Mouse (Mus musculus) left cerebral cortex, postnatal 10 days (tissue): Measurements from ENCODE around the gene H2al3. TPM values are rescaled to one million over a fixed set of nuclear protein-coding genes. Genes with fewer than 3 reads are reported as not detected.

ENCODE experiments used
- DNase-seq, 2 experiments: peaks; one replicate each; pipeline ENCODE4 v3.0.0; 2021 to 2022; ENCODE audit warnings: low spot score in 2 of 2, mixed read lengths in 1 of 2; ENCODE audit errors: extremely low spot score in 1 of 2
- intact Hi-C: fragments of 180-260 bp; cut with DNase I; formaldehyde crosslinking; loops from one replicate; pipeline ENCODE4 v1.15.1; 2025
- total RNA-seq, 2 experiments: library from RNA; stranded (reverse); gene quantifications; 2 replicates each; pipeline ENCODE4 v1.2.3; 2021

H2al3 gene
- total RNA-seq: not detected

GRCm38 (mm10) chrX:9849403-9849802 lies at the start of gene H2al3:
TSS of gene H2al3 (plus strand) at chrX:9849703.
- intact Hi-C loops: no loop called here
- DNase-seq: no peak

DNA sequence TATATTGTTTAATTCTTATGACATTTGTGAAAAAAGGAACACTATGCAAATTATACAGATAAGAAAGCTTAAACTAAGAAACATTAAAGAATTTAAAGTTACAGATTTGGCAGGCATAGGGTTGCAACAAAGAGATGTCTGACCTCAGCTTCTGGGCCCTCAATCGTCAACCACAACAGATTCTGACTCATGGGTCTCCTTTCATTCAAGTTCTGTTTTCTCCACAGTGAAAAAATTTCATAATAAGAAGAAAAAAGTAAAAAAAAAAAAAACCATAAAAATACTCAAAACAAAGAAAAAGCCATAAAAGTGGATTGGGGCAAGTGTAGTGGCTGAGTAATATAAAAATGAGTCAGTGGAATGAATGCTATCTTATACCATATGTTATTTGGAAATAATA lies 39.4 kb upstream of the H2al3 start:
- no peak for DNase-seq
- intact Hi-C loops: no loop called here

DNA sequence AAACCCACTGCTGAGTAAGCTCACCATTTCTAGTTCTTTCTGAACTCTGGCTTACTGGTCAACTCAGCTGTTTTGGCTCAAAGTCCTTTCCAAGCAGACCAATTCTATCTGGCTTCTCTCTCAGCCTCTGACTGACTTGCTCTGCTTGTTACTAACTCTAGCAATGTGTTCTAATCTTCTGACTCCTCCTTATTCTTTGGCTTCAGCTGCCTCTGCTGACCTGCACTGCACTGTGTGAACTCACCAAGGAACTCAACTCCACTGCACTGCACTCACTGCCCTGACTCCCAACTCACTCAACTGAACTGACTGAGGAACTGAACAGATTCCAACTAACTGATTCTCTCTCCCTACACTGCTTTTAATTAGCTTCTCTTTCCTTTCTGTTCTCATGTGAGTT lies 37.0 kb upstream of the H2al3 start:
- intact Hi-C loops: no loop called here
- no peak for DNase-seq

- intact Hi-C loops: no loop called here
- DNase-seq: no peak
Observed at GRCm38 (mm10) chrX:9834779-9835178, 14.7 kb upstream of the H2al3 start.

DNA sequence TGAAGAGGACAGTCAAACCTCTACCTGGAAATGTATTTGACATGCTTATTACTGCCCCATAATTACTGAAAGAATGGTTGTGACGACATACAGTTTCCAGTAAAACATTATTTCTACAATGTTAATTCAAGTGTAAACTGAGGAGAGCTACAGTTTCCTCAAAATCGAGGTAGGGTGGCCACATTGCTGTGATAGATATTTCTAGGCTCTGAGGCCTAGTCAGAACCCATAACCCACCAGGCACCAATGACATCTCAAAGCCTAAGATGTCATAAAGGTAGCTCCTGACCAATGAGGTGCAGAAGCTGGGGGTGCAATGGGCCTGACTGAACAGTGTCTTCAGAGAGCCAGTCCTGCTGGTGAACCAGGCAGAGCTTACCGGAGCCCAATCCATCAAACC lies 2.9 kb upstream of the H2al3 start, which contains the start of gene Hypm:
Gene Hypm (plus strand): TSS at position 301 of the 400 bp plus-strand sequence.
- DNase-seq: no peak
- intact Hi-C loops: no loop called here

- no peak for DNase-seq
- intact Hi-C loops: no loop called here
Observed at GRCm38 (mm10) chrX:9861859-9862258, 12.4 kb downstream of the H2al3 start.

GRCm38 (mm10) chrX:9875519-9875918 lies 26.0 kb downstream of the H2al3 start:
- intact Hi-C loops: no loop called here
- DNase-seq: no peak

DNA sequence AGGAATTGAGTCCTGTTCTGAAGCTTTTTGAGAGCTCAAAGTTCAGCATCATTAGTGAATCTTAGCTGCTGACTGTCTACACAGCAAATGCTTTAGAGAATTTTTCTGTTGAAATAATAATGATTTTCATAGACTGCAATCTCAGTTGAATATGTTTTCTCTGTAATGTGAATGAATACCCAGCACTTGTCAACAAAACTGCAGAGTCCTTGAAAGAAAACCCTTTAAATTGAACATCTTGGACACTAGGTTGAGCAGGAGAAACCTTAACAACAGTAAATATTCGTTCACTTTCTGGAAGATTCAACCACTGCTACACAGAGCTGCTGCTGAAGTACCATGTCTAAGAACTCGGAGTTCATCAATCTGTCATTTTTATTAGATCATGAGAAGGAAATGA lies 35.8 kb downstream of the H2al3 start, which contains the start of gene Sytl5:
Gene Sytl5 (plus strand): TSS at position 301 of the 400 bp plus-strand sequence.
- intact Hi-C loops: no loop called here
- no peak for DNase-seq

Other genes starting within 250 kb of the H2al3 start
- 100 to 1,000 TPM in 1 of 2 experiments, 10 to 100 TPM in 1; 97.5 to 108 TPM for gene Dynlt3, start 186.7 kb upstream of the H2al3 start, total RNA-seq
- gene Hypm, start 2.8 kb upstream of the H2al3 start, total RNA-seq: not detected
- 1 to 10 TPM; 2.3 to 2.7 TPM for gene Sytl5, start 35.9 kb downstream of the H2al3 start, total RNA-seq